Mouse (Mus musculus) erythroblast, embryonic 14.5 days (primary cell): ENCODE data around the gene Lrig1. TPM values are rescaled to one million over a fixed set of nuclear protein-coding genes. Genes with fewer than 3 reads are reported as not detected.
"Not testable (repeated sequence)": the region's sequence is repeated elsewhere in the genome, so short reads cannot be mapped to it uniquely, and the experiment has no call there.

Source experiments
- H3K27me3 ChIP-seq: 2 replicates; pipeline ENCODE4 v1.6.1; 2012; ENCODE audit warnings: inconsistent platforms; ENCODE audit not compliant: control insufficient read depth
- H3K36me3 ChIP-seq: 2 replicates; pipeline ENCODE4 v1.6.1; 2012; ENCODE audit warnings: mild to moderate bottlenecking, inconsistent platforms; ENCODE audit not compliant: control insufficient read depth
- H3K4me1 ChIP-seq: 2 replicates; pipeline ENCODE4 v1.6.1; 2012; ENCODE audit warnings: inconsistent platforms; ENCODE audit not compliant: control insufficient read depth
- H3K4me3 ChIP-seq: replicated peaks from 2 replicates; pipeline ENCODE3; 2012; ENCODE audit warnings: moderate library complexity, mild to moderate bottlenecking, inconsistent platforms
- H3K9me3 ChIP-seq: 2 replicates; pipeline ENCODE4 v1.6.1; 2012; ENCODE audit warnings: low read length, inconsistent platforms, mixed read lengths; ENCODE audit not compliant: control insufficient read depth
- GATA1 ChIP-seq: IDR thresholded peaks from 2 replicates; pipeline ENCODE4 v1.6.1; 2012; ENCODE audit warnings: low read length, inconsistent platforms, mixed read lengths
- TAL1 ChIP-seq: IDR thresholded peaks from 3 replicates; pipeline ENCODE4 v1.6.1; 2012; ENCODE audit warnings: low read length, inconsistent platforms, mixed read lengths
- polyA plus RNA-seq: library from polyadenylated mRNA; stranded (reverse); fragments of >175 nt; gene quantifications from 2 replicates; pipeline ENCODE4 v1.2.3, GENCODE M21; 2012

Lrig1 gene
- polyA plus RNA-seq, 1 experiment = 0.06 TPM

DNA sequence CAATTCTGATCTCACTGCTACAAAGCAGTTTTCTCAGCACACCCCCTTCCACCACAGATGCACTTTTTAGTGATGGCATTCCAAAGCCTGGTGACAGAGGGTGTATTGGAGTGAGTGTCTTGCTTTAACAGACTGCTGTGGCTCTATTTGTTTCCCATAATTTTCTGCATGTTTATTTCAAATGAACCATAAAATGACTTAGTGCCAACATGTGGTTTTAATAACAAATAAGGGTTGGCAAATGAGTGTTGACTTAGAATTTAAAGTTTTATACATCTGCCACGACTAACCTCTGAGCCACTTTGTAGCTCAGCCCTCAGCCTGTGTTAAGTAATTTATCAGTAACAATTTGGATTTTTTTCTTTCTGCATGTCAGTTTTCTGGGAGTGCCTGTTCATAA, 138.6 kb downstream of the Lrig1 start:
- TF ChIP-seq TAL1 (no peak), GATA1 (no peak)
- Histone ChIP-seq H3K27me3 (no peaks in the 10 kb centered on the region), H3K4me3 (no peak overlapping the region), H3K9me3 (no peaks in the 10 kb centered on the region), H3K4me1 (no peaks in the 10 kb centered on the region), H3K36me3 (no peaks in the 10 kb centered on the region)

DNA sequence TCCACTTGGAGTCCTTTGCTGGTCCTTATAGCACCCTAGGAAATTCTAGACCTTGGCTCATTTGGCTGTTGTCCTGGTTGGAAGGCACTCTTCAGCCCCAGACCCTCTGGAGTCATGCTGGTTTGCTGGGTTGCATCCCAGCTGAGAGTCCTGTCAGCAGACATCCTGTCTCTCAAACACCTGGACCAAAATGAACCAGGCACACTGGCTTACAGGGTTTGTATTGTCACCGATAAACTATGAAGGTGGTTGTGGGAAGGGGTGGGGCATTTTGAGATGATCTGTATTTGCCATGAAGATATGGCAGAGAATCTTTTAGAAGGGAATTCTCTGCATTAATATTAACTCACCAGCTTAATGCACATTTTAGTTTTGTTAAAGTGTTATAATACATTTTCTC, 139.1 kb downstream of the Lrig1 start:
- H3K4me3 ChIP-seq = no peak overlapping the region
- H3K27me3 ChIP-seq = no peaks in the 10 kb centered on the region
- TF ChIP-seq GATA1 (no peak), TAL1 (no peak)
- H3K36me3 ChIP-seq = no peaks in the 10 kb centered on the region
- H3K4me1 ChIP-seq = no peaks in the 10 kb centered on the region
- no peaks in the 10 kb centered on the region for H3K9me3 ChIP-seq

DNA sequence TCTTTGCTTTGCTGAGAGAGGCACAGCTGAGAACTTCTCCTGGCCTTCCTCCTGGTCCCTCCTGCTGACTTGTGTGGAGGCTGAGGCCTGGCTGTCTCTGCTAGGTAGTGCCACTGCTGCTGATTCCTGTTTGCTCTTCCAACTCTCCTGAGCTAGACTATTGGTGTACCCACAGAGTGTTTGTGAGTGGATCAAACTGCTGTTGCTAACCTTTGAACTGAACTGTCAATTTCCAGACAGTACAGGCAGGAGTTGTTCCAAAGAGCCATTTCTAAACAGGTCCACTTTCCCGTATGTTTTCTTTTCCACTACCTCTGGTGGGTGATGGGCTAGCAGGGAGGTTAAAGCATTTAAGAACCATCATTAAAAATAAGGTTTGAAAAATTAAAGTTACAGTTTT, 141.4 kb downstream of the Lrig1 start:
- H3K9me3 ChIP-seq, H3K36me3 ChIP-seq, H3K4me3 ChIP-seq, H3K27me3 ChIP-seq, H3K4me1 ChIP-seq: not testable (repeated sequence)

Other genes with a start within 250 kb of the Lrig1 start
- 0.06 and 0.08 TPM in 2 replicates for gene Slc25a26, start 199.8 kb downstream of the Lrig1 start, polyA plus RNA-seq